Mouse (Mus musculus) hindbrain, postnatal 0 days (tissue): ENCODE measurements around the gene Pqlc3. TPM values are rescaled to one million over a fixed set of nuclear protein-coding genes. Genes with fewer than 3 reads are reported as not detected.

Experiments used
- ATAC-seq: fragments of 200-750 bp; cut with Nextera tagmentation; 2 replicates; pipeline ENCODE4 v1.8.0; 2017; ENCODE audit warnings: mild to moderate bottlenecking, moderate TSS enrichment, moderate library complexity
- DNase-seq: peaks from one replicate; pipeline ENCODE4 v3.0.0-alpha.2; 2015; ENCODE audit warnings: low spot score
- H3K27ac ChIP-seq: fragments of 300-500 bp; sonication (generic); 2 replicates; pipeline ENCODE4 v1.5.1; 2014; ENCODE audit warnings: mild to moderate bottlenecking
- H3K27me3 ChIP-seq: fragments of 300-500 bp; sonication (generic); 2 replicates; pipeline ENCODE4 v1.6.1; 2014; ENCODE audit warnings: low read length, mixed read lengths; ENCODE audit not compliant: insufficient read depth
- H3K36me3 ChIP-seq: fragments of 300-500 bp; sonication (generic); 2 replicates; pipeline ENCODE4 v1.6.1; 2014; ENCODE audit warnings: low read length, mixed read lengths; ENCODE audit not compliant: insufficient read depth
- H3K4me1 ChIP-seq: fragments of 300-500 bp; sonication (generic); 2 replicates; pipeline ENCODE4 v1.6.1; 2014; ENCODE audit warnings: antibody characterized with exemption, low read length, mixed read lengths; ENCODE audit not compliant: insufficient read depth
- H3K4me2 ChIP-seq: fragments of 300-500 bp; sonication (generic); 2 replicates; pipeline ENCODE4 v1.6.1; 2014; ENCODE audit warnings: low read depth, mild to moderate bottlenecking, low read length, moderate library complexity, mixed read lengths
- H3K4me3 ChIP-seq: fragments of 300-500 bp; sonication (generic); 2 replicates; pipeline ENCODE4 v1.5.1; 2014; ENCODE audit warnings: low read length
- H3K9ac ChIP-seq: fragments of 300-500 bp; sonication (generic); replicated peaks from 2 replicates; pipeline ENCODE4 v1.6.1; 2014; ENCODE audit warnings: mild to moderate bottlenecking, low read length, moderate library complexity, mixed read lengths
- H3K9me3 ChIP-seq: fragments of 300-500 bp; sonication (generic); 2 replicates; pipeline ENCODE4 v1.6.1; 2016; ENCODE audit warnings: low read length, mixed read lengths
- CTCF ChIP-seq: IDR thresholded peaks from 2 replicates; pipeline ENCODE4 v1.5.1; 2016; ENCODE audit warnings: antibody characterized with exemption, control low read depth, low read depth
- WGBS: fragments of 180-500 bp; shearing (Covaris S2); extraction: QIAGEN DNeasy Blood & Tissue Kit; methylation state at CpG from one replicate; pipeline ENCODE4 v1.1.7; 2014; 5-methylcytosine and 5-hydroxymethylcytosine counted together
- polyA plus RNA-seq: library from polyadenylated mRNA; unstranded; fragments of >200 nt; fragmentation: Nextera tagmentation; extraction: Ambion mirVana; gene quantifications from 2 replicates; pipeline ENCODE4 v1.2.1, GENCODE M21; 2015
- total RNA-seq: library from RNA; depleted of rRNA; stranded (reverse); fragments of >200 nt; gene quantifications from 2 replicates; pipeline ENCODE4 v1.2.3, GENCODE M21; 2014

Pqlc3 gene
- total and polyA plus RNA-seq, 2 experiments from 2014 or later: 2.5 to 4.3 TPM

DNA sequence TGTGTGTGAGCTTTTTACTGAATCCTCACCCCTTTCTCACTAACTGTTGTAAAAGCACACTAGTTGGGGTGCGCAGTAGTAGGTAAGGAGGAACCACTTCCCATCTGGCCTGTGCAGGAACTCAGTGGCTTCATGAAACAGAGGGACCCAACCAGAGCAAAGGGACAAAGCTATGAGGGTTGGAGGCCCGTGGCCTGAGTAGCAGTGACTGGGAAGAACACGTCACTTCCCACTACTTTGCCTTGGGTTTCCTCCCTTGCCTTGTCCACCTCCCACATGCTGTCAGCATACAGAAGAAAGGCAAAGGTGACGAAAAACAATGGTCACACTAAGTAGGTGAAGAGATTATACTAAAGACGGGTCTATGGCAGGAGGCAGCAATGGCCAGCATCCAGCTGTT lies 3.9 kb downstream of the Pqlc3 start:
- WGBS: 86% methylated on average over 5 of the region's 5 CpGs
- Histone ChIP-seq H3K36me3 (no peaks in the 10 kb centered on the region), H3K9me3 (no peaks in the 10 kb centered on the region), H3K27ac (no peak overlapping the region), H3K9ac (no peak overlapping the region), H3K4me2 (no peak overlapping the region), H3K27me3 (0 out of 2 replicates have a peak, but pooled peaks cover 13% of the 10 kb centered on the region), H3K4me3 (no peak overlapping the region), H3K4me1 (no peaks in the 10 kb centered on the region)
- no peak for TF ChIP-seq CTCF
- no peak for DNase-seq
- no peak for ATAC-seq

DNA sequence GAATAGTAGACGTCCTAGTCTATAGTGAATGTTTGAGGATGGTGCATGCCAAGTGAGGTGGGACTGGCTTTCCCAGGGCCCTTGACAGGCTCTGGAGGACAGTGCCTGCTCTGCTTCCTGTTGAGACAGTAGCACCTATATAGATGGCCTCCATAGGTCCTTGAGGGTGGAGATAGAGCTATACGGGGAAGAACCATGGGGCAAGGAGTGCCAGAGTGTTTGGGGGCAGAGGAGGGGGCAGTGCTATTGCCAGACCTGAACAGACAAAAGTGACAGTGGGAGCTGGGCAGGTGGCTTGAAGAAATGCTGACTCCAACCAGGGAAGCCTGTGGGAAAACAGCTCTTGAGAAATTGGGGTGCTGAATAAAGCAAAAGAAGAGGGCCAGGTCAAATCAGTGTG lies 5.9 kb downstream of the Pqlc3 start:
- ATAC-seq (no peak), DNase-seq (no peak)
- no peak overlapping the region for H3K27ac ChIP-seq
- H3K9ac ChIP-seq: no peak overlapping the region
- no peaks in the 10 kb centered on the region for H3K9me3 ChIP-seq
- 0 out of 2 replicates have a peak, but pooled peaks cover 8% of the 10 kb centered on the region for H3K27me3 ChIP-seq
- H3K4me2 ChIP-seq: no peak overlapping the region
- no peak overlapping the region for H3K4me3 ChIP-seq
- no peak for TF ChIP-seq CTCF
- H3K4me1 ChIP-seq: no peaks in the 10 kb centered on the region
- WGBS: 85% methylated on average over 2 of the region's 2 CpGs
- no peaks in the 10 kb centered on the region for H3K36me3 ChIP-seq

DNA sequence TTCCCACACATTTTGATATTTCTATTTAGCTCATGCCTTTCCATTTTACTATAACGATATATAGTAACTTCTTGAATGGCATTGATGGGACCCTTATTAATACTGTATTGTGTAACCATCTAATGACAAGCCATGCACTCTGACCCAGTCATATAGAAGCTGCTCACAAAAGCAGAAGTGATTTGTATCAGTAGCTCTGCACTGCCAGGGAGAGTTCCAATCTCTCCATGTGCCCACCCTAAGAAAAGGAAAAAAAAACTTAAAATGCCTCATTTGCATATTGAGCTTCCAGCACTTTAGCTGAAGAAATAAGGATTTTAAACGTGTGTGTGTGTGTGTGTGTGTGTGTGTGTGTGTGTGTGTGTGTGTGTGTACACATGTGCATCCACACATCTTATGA lies 7.9 kb downstream of the Pqlc3 start:
- ATAC-seq (no peak), DNase-seq (no peak)
- Histone ChIP-seq H3K27me3 (no peaks in the 10 kb centered on the region), H3K4me3 (no peak overlapping the region), H3K9me3 (no peaks in the 10 kb centered on the region), H3K4me1 (no peaks in the 10 kb centered on the region), H3K36me3 (no peaks in the 10 kb centered on the region), H3K9ac (no peak overlapping the region), H3K27ac (no peak overlapping the region), H3K4me2 (no peak overlapping the region)
- TF ChIP-seq CTCF: no peak
- 75% methylated on average over 2 of the region's 2 CpGs for WGBS

DNA sequence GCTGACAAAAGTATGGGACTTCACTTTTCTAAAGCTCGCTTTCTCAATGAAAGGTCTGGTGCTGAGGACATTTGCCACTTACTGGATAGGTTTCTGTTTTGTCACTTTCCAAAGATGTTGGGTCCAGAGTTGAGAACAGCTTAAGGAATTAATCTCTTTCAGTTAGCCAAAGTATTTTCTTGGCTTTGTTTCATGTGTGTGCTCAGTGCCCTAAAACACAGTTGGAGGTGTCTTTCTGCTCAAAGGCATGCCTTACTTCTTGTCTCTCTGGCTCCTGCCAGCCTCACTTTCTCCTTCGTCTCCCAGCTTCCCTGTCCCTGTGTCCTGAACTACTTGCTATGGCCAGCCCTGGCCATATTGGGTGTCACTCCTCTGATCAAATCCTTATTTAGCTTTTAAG lies 8.8 kb downstream of the Pqlc3 start:
- Histone ChIP-seq H3K4me2 (no peak overlapping the region), H3K36me3 (no peaks in the 10 kb centered on the region; the same call in 1 of the 2 replicates), H3K27me3 (no peaks in the 10 kb centered on the region), H3K9ac (no peak overlapping the region), H3K9me3 (no peaks in the 10 kb centered on the region), H3K4me1 (no peaks in the 10 kb centered on the region), H3K27ac (no peak overlapping the region), H3K4me3 (no peak overlapping the region)
- TF ChIP-seq CTCF: no peak
- DNase-seq (no peak), ATAC-seq (no peak)
- 76% methylated on average over 2 of the region's 2 CpGs for WGBS

DNA sequence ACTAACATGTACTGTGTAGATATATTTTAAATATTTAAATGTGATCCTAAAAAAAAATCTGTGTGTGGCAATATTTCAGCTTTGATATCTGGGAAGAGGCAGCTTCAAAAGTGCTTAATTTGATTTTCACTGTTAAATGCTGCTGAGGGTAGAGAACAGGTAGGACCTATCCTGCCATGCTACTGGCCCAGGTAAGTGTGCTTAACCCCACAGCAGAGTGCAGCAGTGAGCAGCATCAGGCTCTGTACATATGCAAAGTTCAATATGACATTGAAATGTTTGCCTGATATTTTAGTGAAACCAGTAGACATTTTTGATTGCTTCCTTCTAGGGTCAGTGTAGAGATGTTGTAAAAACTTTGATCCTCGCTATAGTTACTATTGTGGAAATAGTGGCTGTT lies 14.4 kb downstream of the Pqlc3 start:
- no peaks in the 10 kb centered on the region for H3K4me1 ChIP-seq
- H3K27me3 ChIP-seq: no peaks in the 10 kb centered on the region
- WGBS: 88% methylated on average over 1 of the region's 1 CpGs

DNA sequence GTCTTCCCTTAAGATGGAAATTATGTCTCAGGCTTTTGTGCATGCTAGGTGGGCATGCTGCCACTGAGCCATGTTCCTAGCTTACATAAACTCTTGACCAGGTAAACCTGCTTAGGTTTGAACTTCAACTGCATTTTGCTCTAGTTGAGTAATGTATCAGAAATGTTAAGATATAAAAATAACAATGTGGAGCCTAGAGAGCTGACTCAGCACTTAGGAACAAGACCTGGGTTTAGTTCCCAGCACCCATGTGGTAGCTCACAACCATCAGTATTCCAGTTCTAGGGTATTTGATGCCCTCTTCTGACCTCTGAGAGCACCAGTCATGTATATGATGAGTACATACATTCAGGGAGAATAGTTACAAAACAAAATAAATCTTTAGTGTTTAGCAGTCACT lies 23.1 kb downstream of the Pqlc3 start:
- no peak for TF ChIP-seq CTCF
- DNase-seq (no peak), ATAC-seq (no peak)
- Histone ChIP-seq H3K9ac (no peak overlapping the region), H3K9me3 (no peaks in the 10 kb centered on the region), H3K4me1 (no peaks in the 10 kb centered on the region), H3K4me3 (no peak overlapping the region), H3K4me2 (no peak overlapping the region), H3K36me3 (peaks cover 47% of the 10 kb centered on the region; the same call in 1 of the 2 replicates), H3K27ac (no peak overlapping the region), H3K27me3 (no peaks in the 10 kb centered on the region)

More for the DNA sequence above, 14.4 kb downstream of the Pqlc3 start:
- TF ChIP-seq CTCF: peak; percentile 34
- Histone ChIP-seq H3K9ac (no peak overlapping the region), H3K9me3 (no peaks in the 10 kb centered on the region), H3K4me2 (no peak overlapping the region), H3K27ac (no peak overlapping the region), H3K36me3 (peaks cover 4% of the 10 kb centered on the region; the same call in 1 of the 2 replicates), H3K4me3 (no peak overlapping the region)
- ATAC-seq (no peak), DNase-seq (peak; percentile 7)

DNA sequence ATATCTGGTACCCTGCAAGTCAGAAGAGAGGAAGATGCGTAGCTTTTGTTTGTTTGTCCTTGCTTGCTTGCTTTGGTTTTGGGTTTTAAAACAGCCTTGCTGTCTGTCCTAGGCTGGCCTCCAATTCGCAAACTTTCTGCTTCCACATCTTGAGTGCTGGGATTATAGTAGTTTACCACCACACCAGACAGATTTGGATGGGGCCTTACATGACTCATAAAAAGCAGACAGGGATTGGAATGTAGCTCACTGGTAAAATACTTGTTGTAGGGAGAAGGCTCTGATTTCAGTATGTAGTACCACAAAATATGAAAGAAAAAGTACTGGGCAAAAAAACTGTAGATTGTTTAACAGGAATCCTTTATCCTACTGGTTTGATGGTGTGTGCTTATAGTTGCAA lies 33.4 kb downstream of the Pqlc3 start:
- H3K4me2 ChIP-seq: no peak overlapping the region
- H3K4me3 ChIP-seq: no peak overlapping the region
- WGBS: 100% methylated on average over 2 of the region's 2 CpGs
- H3K9ac ChIP-seq: no peak overlapping the region
- H3K4me1 ChIP-seq: no peaks in the 10 kb centered on the region
- ATAC-seq (no peak), DNase-seq (no peak)
- H3K27me3 ChIP-seq: no peaks in the 10 kb centered on the region
- H3K36me3 ChIP-seq: peaks cover 25% of the 10 kb centered on the region
- H3K27ac ChIP-seq: no peak overlapping the region
- no peaks in the 10 kb centered on the region for H3K9me3 ChIP-seq
- no peak for TF ChIP-seq CTCF
